In the genomic region with DNA sequence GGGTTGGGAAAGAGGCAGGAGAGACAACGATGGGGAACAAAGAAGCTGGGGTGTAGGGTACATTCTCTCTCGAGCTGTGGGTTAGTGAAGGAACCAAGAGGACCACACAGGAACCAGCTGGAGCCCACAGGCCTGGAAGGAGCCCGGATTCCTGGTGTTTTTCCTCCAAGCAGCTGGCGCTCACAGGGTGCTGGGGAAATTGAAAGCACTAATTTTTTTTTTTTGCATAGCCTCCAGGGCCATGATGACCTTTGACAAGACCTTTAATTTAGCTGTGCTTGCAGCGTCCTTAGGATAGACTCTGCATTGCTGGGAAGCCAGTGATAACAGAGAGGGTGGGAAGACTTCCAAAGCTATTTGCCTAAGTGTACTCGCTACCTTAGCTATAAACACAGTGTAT, we compare ENCODE assay signal across 12 mouse cellular contexts. TPM values are rescaled to one million over a fixed set of nuclear protein-coding genes. Genes with fewer than 3 reads are reported as not detected.
DNase-seq lines count a peak whose midpoint lies in the region; ATAC-seq lines count a peak whose summit lies in the region.
"Had no signal": no experiment of that assay in that cellular context is flagged by ENCODE, and none has a peak within 500 bp of the region (broad histone marks: within the 10 kb centered on the region; RNA-seq: fewer than 3 reads in every experiment).

No protein-coding gene starts in this region.

- no peak for DNase-seq in heart, postnatal 36 days
- peak; percentile 20 to 43 for DNase-seq in spleen, postnatal 36 days (ENCODE audit: low spot score in 2 of 2)
- no peak for DNase-seq in lung, postnatal 4 days
- no peak for DNase-seq in cerebellum, adult 11 months
- DNase-seq: cerebellum, postnatal 14 days had no signal

- intact Hi-C loops in heart, postnatal 36 days (cut with DNase I) = no loop called here

- 66% methylated on average over 6 of the region's 6 CpGs for WGBS in heart, embryonic 11.5 days (ENCODE audit: insufficient replicate concordance)
- 70% methylated on average over 6 of the region's 6 CpGs for WGBS in midbrain, embryonic 13.5 days
- 65% methylated on average over 6 of the region's 6 CpGs for WGBS in midbrain, embryonic 15.5 days
- WGBS in heart, embryonic 16.5 days = 55% methylated on average over 6 of the region's 6 CpGs

- H3K4me1 ChIP-seq in heart, embryonic 11.5 days (ENCODE audit: control insufficient read depth, insufficient read depth, low read length) = peaks cover 20% of the 10 kb centered on the region
- peaks cover 38% of the 10 kb centered on the region for H3K4me1 ChIP-seq in midbrain, embryonic 13.5 days (replicated peaks)
- peaks cover 34% of the 10 kb centered on the region for H3K4me1 ChIP-seq in midbrain, embryonic 15.5 days
- H3K4me1 ChIP-seq in heart, embryonic 16.5 days (ENCODE audit: control insufficient read depth, insufficient read depth, low read length) = peaks cover 40% of the 10 kb centered on the region

- ATAC-seq in heart, embryonic 11.5 days (replicated peaks; ENCODE audit: insufficient number of reproducible peaks, low FRiP score, low TSS enrichment) = no peak
- no peak for ATAC-seq in midbrain, embryonic 13.5 days
- ATAC-seq in midbrain, embryonic 15.5 days (replicated peaks) = no peak
- no peak for ATAC-seq in heart, embryonic 16.5 days (replicated peaks; ENCODE audit: extremely low read depth, insufficient read depth, low FRiP score)
- ATAC-seq: CD4-positive, CD25-positive, alpha-beta regulatory T cell, adult 4 months had no signal

- no peaks in the 10 kb centered on the region for H3K9me3 ChIP-seq in heart, embryonic 11.5 days (replicated peaks; ENCODE audit: control insufficient read depth, low read length)
- H3K9me3 ChIP-seq in midbrain, embryonic 13.5 days = no peaks in the 10 kb centered on the region
- no peaks in the 10 kb centered on the region for H3K9me3 ChIP-seq in midbrain, embryonic 15.5 days
- H3K9me3 ChIP-seq in heart, embryonic 16.5 days (replicated peaks; ENCODE audit: control insufficient read depth, low read length) = no peaks in the 10 kb centered on the region
- H3K9me3 ChIP-seq: hindbrain, embryonic 15.5 days had no signal

- H3K4me3 ChIP-seq in heart, embryonic 11.5 days (ENCODE audit: low read depth, low read length) = no peak overlapping the region
- no peak overlapping the region for H3K4me3 ChIP-seq in midbrain, embryonic 13.5 days (replicated peaks)
- no peak overlapping the region for H3K4me3 ChIP-seq in midbrain, embryonic 15.5 days
- no peak overlapping the region for H3K4me3 ChIP-seq in heart, embryonic 16.5 days (ENCODE audit: low read length)
- H3K4me3 ChIP-seq: hindbrain, embryonic 15.5 days had no signal

- H3K27me3 ChIP-seq in heart, embryonic 11.5 days (ENCODE audit: control insufficient read depth, insufficient read depth, low read length) = 0 out of 2 replicates have a peak, but pooled peaks cover 5% of the 10 kb centered on the region
- H3K27me3 ChIP-seq in midbrain, embryonic 13.5 days = no peaks in the 10 kb centered on the region; the same call in 1 of the 2 replicates
- H3K27me3 ChIP-seq in midbrain, embryonic 15.5 days (replicated peaks) = no peaks in the 10 kb centered on the region
- H3K27me3 ChIP-seq in heart, embryonic 16.5 days (ENCODE audit: control insufficient read depth, insufficient read depth, low read length) = no peaks in the 10 kb centered on the region
- H3K27me3 ChIP-seq: hindbrain, embryonic 15.5 days had no signal

- H3K4me2 ChIP-seq in heart, embryonic 11.5 days = no peak overlapping the region
- H3K4me2 ChIP-seq in midbrain, embryonic 13.5 days (replicated peaks) = no peak overlapping the region
- no peak overlapping the region for H3K4me2 ChIP-seq in midbrain, embryonic 15.5 days
- H3K4me2 ChIP-seq in heart, embryonic 16.5 days (ENCODE audit: low read depth, low read length) = no peak overlapping the region
- H3K4me2 ChIP-seq: hindbrain, embryonic 15.5 days had no signal

- peak overlapping the region; percentile 87; the same call in 1 of the 2 replicates for H3K27ac ChIP-seq in heart, embryonic 11.5 days (ENCODE audit: low read depth, low read length)
- H3K27ac ChIP-seq in midbrain, embryonic 13.5 days = peak overlapping the region; percentile 14; the same call in 1 of the 2 replicates
- H3K27ac ChIP-seq in midbrain, embryonic 15.5 days = no peak overlapping the region
- peak overlapping the region; percentile 95 for H3K27ac ChIP-seq in heart, embryonic 16.5 days (ENCODE audit: low read length)
- H3K27ac ChIP-seq: hindbrain, embryonic 15.5 days; macrophage had no signal

- H3K36me3 ChIP-seq in heart, embryonic 11.5 days (ENCODE audit: control insufficient read depth, insufficient read depth, low read length) = no peaks in the 10 kb centered on the region
- H3K36me3 ChIP-seq in midbrain, embryonic 13.5 days = no peaks in the 10 kb centered on the region
- no peaks in the 10 kb centered on the region for H3K36me3 ChIP-seq in midbrain, embryonic 15.5 days (replicated peaks)
- H3K36me3 ChIP-seq in heart, embryonic 16.5 days (ENCODE audit: control insufficient read depth, insufficient read depth) = no peaks in the 10 kb centered on the region
- H3K36me3 ChIP-seq: hindbrain, embryonic 15.5 days had no signal

- H3K9ac ChIP-seq in heart, embryonic 11.5 days (ENCODE audit: low read depth, low read length) = no peak overlapping the region
- H3K9ac ChIP-seq in midbrain, embryonic 13.5 days (replicated peaks) = no peak overlapping the region
- H3K9ac ChIP-seq in midbrain, embryonic 15.5 days = no peak overlapping the region
- H3K9ac ChIP-seq in heart, embryonic 16.5 days (ENCODE audit: low read length) = peak overlapping the region; percentile 38; the same call in 1 of the 2 replicates
- H3K9ac ChIP-seq: hindbrain, embryonic 15.5 days had no signal

RNA-seq across cellular contexts. Expression of gene Sema4b, which starts 1.7 kb away (rescaled TPM):
- 5.9 and 8.5 TPM in 2 replicates for polyA plus RNA-seq in heart, embryonic 11.5 days (2014; fragmentation: Nextera tagmentation; extraction: Ambion mirVana)
- total RNA-seq in heart, postnatal 36 days (2021) = 10 to 100 TPM; 12.1 to 12.4 TPM
- 22.8 and 24.0 TPM in 2 replicates for polyA plus RNA-seq in midbrain, embryonic 13.5 days (2015; fragmentation: Nextera tagmentation; extraction: Ambion mirVana)
- 26.9 and 27.0 TPM in 2 replicates for polyA plus RNA-seq in midbrain, embryonic 15.5 days (2015; fragmentation: Nextera tagmentation; extraction: Ambion mirVana)
- 12.1 and 14.4 TPM in 2 replicates for polyA plus RNA-seq in heart, embryonic 16.5 days (2015; fragmentation: Nextera tagmentation; extraction: Ambion mirVana)

RNA-seq across cellular contexts. Expression of gene Cib1, which starts 47.6 kb away (rescaled TPM):
- polyA plus RNA-seq in heart, embryonic 11.5 days (2014; fragmentation: Nextera tagmentation; extraction: Ambion mirVana) = 53.8 and 57.4 TPM in 2 replicates
- total RNA-seq in heart, postnatal 36 days (2021) = 10 to 100 TPM; 15.6 to 16.3 TPM
- 30.1 and 38.1 TPM in 2 replicates for polyA plus RNA-seq in midbrain, embryonic 13.5 days (2015; fragmentation: Nextera tagmentation; extraction: Ambion mirVana)
- 28.5 and 29.7 TPM in 2 replicates for polyA plus RNA-seq in midbrain, embryonic 15.5 days (2015; fragmentation: Nextera tagmentation; extraction: Ambion mirVana)
- 65.6 and 65.9 TPM in 2 replicates for polyA plus RNA-seq in heart, embryonic 16.5 days (2015; fragmentation: Nextera tagmentation; extraction: Ambion mirVana)

RNA-seq across cellular contexts. Expression of gene Gdpgp1, which starts 47.7 kb away (rescaled TPM):
- polyA plus RNA-seq in heart, embryonic 11.5 days (2014; fragmentation: Nextera tagmentation; extraction: Ambion mirVana) = 4.6 and 5.5 TPM in 2 replicates
- total RNA-seq in heart, postnatal 36 days (2021) = 1 to 10 TPM; 1.5 to 1.8 TPM
- polyA plus RNA-seq in midbrain, embryonic 13.5 days (2015; fragmentation: Nextera tagmentation; extraction: Ambion mirVana) = 4.2 and 4.3 TPM in 2 replicates
- polyA plus RNA-seq in midbrain, embryonic 15.5 days (2015; fragmentation: Nextera tagmentation; extraction: Ambion mirVana) = 4.5 and 5.3 TPM in 2 replicates
- polyA plus RNA-seq in heart, embryonic 16.5 days (2015; fragmentation: Nextera tagmentation; extraction: Ambion mirVana) = 3.2 and 4.2 TPM in 2 replicates

Comparison
In these comparisons a context has a peak if more than half of its experiments do, and no peak if none do; other contexts are left out.
1. DNase-seq: peak in spleen, postnatal 36 days (2 of 2); none in heart, postnatal 36 days (0 of 2), lung, postnatal 4 days (0 of 2) and cerebellum, adult 11 months (single experiment).